Mouse (Mus musculus): Measurements from ENCODE around the gene Olfr693. TPM values are rescaled to one million over a fixed set of nuclear protein-coding genes. Genes with fewer than 3 reads are reported as not detected.

Olfr693 gene
- not detected for polyA plus RNA-seq (2017; shearing (Covaris generic))

GRCm38 (mm10) chr7:106680484-106680883 is at the start of gene Olfr693:
Gene Olfr693 (minus strand): TSS chr7:106680584.

GRCm38 (mm10) chr7:106716296-106716695 is 35.9 kb upstream of the Olfr693 start, which contains the start of gene Olfr695:
Gene Olfr695 (minus strand): TSS chr7:106716396.

GRCm38 (mm10) chr7:106691714-106692113 is 11.3 kb upstream of the Olfr693 start, which contains the start of gene Olfr694:
Gene Olfr694 (minus strand): TSS chr7:106691814.

Other genes starting within 250 kb of the Olfr693 start
- gene Olfr694, start 11.2 kb upstream of the Olfr693 start, polyA plus RNA-seq (2017; shearing (Covaris generic)) = not detected
- gene Olfr695, start 35.8 kb upstream of the Olfr693 start, polyA plus RNA-seq (2017; shearing (Covaris generic)) = not detected
- not detected for gene Olfr697, start 61.9 kb upstream of the Olfr693 start, polyA plus RNA-seq (2017; shearing (Covaris generic))
- not detected for gene Olfr698, start 74.8 kb upstream of the Olfr693 start, polyA plus RNA-seq (2017; shearing (Covaris generic))
- gene Olfr699, start 112.6 kb upstream of the Olfr693 start, polyA plus RNA-seq (2017; shearing (Covaris generic)) = not detected
- not detected for gene Olfr700, start 128.2 kb upstream of the Olfr693 start, polyA plus RNA-seq (2017; shearing (Covaris generic))
- gene Olfr701, start 133.5 kb upstream of the Olfr693 start, polyA plus RNA-seq (2017; shearing (Covaris generic)) = not detected
- not detected for gene Olfr702, start 153.3 kb upstream of the Olfr693 start, polyA plus RNA-seq (2017; shearing (Covaris generic))
- gene Olfr703, start 162.8 kb upstream of the Olfr693 start, polyA plus RNA-seq (2017; shearing (Covaris generic)) = not detected
- not detected for gene Olfr704, start 182.6 kb upstream of the Olfr693 start, polyA plus RNA-seq (2017; shearing (Covaris generic))
- not detected for gene Olfr705, start 196.3 kb upstream of the Olfr693 start, polyA plus RNA-seq (2017; shearing (Covaris generic))
- gene Olfr706, start 207.6 kb upstream of the Olfr693 start, polyA plus RNA-seq (2017; shearing (Covaris generic)) = not detected
- not detected for gene Olfr707, start 220.7 kb upstream of the Olfr693 start, polyA plus RNA-seq (2017; shearing (Covaris generic))
- not detected for gene Olfr1532-ps1, start 227.4 kb upstream of the Olfr693 start, polyA plus RNA-seq (2017; shearing (Covaris generic))

Data from activated CD4-positive, CD25-positive, alpha-beta regulatory T cell, adult 9 weeks (primary cell).